Mouse (Mus musculus): ENCODE measurements around the gene Cdh13. TPM values are rescaled to one million over a fixed set of nuclear protein-coding genes. Genes with fewer than 3 reads are reported as not detected.

The Cdh13 gene
- polyA plus RNA-seq, 1 experiment: 9.4 TPM

DNA sequence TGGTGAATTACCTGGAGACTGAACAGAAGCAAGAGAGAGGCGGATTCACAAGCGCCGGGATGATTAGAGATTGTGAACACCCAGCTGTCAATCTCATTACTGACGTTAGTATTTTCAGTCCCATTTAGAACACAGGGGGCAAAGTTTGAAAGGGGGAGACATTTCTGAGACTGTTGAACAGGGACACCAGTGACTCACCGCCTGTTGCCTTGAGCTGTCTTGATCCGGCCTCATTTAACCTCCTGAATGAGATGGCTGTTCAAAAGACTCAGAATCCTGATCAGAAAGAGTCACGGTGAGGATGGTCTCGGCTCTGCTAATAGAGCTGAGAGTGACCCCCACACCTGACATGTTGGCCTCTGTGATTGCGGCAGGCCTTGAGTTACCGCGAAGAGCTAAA, 754.0 kb downstream of the Cdh13 start:
- Histone ChIP-seq H3K36me3 (ENCODE audit: control insufficient read depth, insufficient read depth) (no peaks in the 10 kb centered on the region), H3K4me3 (ENCODE audit: insufficient read depth, poor library complexity, severe bottlenecking) (no peak overlapping the region), H3K79me2 (ENCODE audit: control insufficient read depth, insufficient read depth) (no peaks in the 10 kb centered on the region), H3K27me3 (ENCODE audit: control insufficient read depth, insufficient read depth, insufficient read length) (no peaks in the 10 kb centered on the region), H3ac (ENCODE audit: control insufficient read depth, insufficient read length, low read depth) (no peak overlapping the region), H3K79me3 (ENCODE audit: low read depth) (no peaks in the 10 kb centered on the region)
- no peak for TF ChIP-seq FOSL1 (IDR thresholded peaks at IDR 0.05; ENCODE audit: insufficient read depth, low read length, poor library complexity, severe bottlenecking)
- TF ChIP-seq USF1 (IDR thresholded peaks at IDR 0.05; ENCODE audit: low read depth): no peak
- no peak for TF ChIP-seq MAX (IDR thresholded peaks at IDR 0.05)
- TF ChIP-seq MYOG (IDR thresholded peaks at IDR 0.05; ENCODE audit: control insufficient read depth, extremely low read depth, insufficient read length): no peak

GRCm38 (mm10) chr8:119039358-119039757, 755.8 kb downstream of the Cdh13 start:
- Histone ChIP-seq H3K36me3 (ENCODE audit: control insufficient read depth, insufficient read depth) (no peaks in the 10 kb centered on the region), H3ac (ENCODE audit: control insufficient read depth, insufficient read length, low read depth) (no peak overlapping the region), H3K79me3 (ENCODE audit: low read depth) (no peaks in the 10 kb centered on the region), H3K4me3 (ENCODE audit: insufficient read depth, poor library complexity, severe bottlenecking) (no peak overlapping the region), H3K27me3 (ENCODE audit: control insufficient read depth, insufficient read depth, insufficient read length) (no peaks in the 10 kb centered on the region), H3K79me2 (ENCODE audit: control insufficient read depth, insufficient read depth) (no peaks in the 10 kb centered on the region)
- TF ChIP-seq CEBPB (IDR thresholded peaks at IDR 0.05; ENCODE audit: low read depth) (no peak), MYOG (IDR thresholded peaks at IDR 0.05; ENCODE audit: control insufficient read depth, extremely low read depth, insufficient read length) (no peak)

DNA sequence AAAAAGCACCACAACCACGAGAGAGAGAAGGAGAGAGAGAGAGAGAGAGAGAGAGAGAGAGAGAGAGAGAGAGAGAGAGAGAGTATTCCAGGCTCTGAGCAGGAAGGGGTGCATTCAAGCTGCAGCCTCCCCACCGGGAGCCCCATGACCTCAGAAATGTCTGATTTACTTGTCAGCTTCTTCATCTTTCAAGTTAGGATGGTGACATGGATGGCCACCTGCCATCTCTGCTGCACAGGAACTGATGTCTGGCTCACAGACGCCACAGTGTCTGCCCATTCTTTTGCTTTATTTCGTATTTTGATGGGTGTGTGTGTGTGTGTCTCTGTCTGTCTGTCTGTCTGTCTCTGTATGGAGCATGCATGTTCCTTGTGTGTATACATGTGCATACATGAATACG, 774.3 kb downstream of the Cdh13 start:
- Histone ChIP-seq H3K27me3 (ENCODE audit: control insufficient read depth, insufficient read depth, insufficient read length) (no peaks in the 10 kb centered on the region), H3K79me2 (ENCODE audit: control insufficient read depth, insufficient read depth) (no peaks in the 10 kb centered on the region), H3K4me3 (ENCODE audit: insufficient read depth, poor library complexity, severe bottlenecking) (no peak overlapping the region), H3ac (ENCODE audit: control insufficient read depth, insufficient read length, low read depth) (no peak overlapping the region), H3K36me3 (ENCODE audit: control insufficient read depth, insufficient read depth) (no peaks in the 10 kb centered on the region), H3K79me3 (ENCODE audit: low read depth) (no peaks in the 10 kb centered on the region)
- TF ChIP-seq MAX (IDR thresholded peaks at IDR 0.05) (no peak), USF1 (IDR thresholded peaks at IDR 0.05; ENCODE audit: low read depth) (no peak), MYOD1 (IDR thresholded peaks at IDR 0.05; ENCODE audit: control insufficient read depth, insufficient read length, low read depth) (no peak), MYOG (IDR thresholded peaks at IDR 0.05; ENCODE audit: control insufficient read depth, extremely low read depth, insufficient read length) (no peak), CEBPB (IDR thresholded peaks at IDR 0.05; ENCODE audit: low read depth) (no peak), FOSL1 (IDR thresholded peaks at IDR 0.05; ENCODE audit: insufficient read depth, low read length, poor library complexity, severe bottlenecking) (no peak), CTCF (IDR thresholded peaks at IDR 0.05; ENCODE audit: control insufficient read depth, insufficient read depth, insufficient read length) (no peak)

DNA sequence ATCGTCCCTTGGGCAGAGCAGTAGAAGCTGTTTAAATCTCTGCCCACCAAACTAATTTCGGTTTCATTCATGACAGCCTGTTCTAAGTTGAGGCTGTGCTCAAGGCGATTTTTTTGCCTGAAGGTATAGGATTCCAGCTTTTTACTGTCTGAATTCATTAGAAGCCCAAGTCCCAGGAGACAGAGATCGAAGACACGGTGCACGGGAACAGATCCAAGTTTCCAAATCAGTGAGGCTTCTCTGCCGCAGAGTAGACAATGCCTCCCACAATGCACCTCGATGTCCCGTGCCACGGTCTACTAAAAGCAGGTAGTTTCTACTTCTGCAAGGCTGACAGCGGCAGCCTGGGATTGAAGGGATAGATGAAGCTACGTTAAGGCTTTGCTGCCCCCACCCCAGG, 778.1 kb downstream of the Cdh13 start:
- no peak for TF ChIP-seq CTCF (IDR thresholded peaks at IDR 0.05; ENCODE audit: control insufficient read depth, insufficient read depth, insufficient read length)
- no peak for TF ChIP-seq MYOD1 (IDR thresholded peaks at IDR 0.05; ENCODE audit: control insufficient read depth, insufficient read length, low read depth)
- no peak for TF ChIP-seq FOSL1 (IDR thresholded peaks at IDR 0.05; ENCODE audit: insufficient read depth, low read length, poor library complexity, severe bottlenecking)
- TF ChIP-seq MAX (IDR thresholded peaks at IDR 0.05): no peak
- TF ChIP-seq CEBPB (IDR thresholded peaks at IDR 0.05; ENCODE audit: low read depth): no peak
- no peak for TF ChIP-seq MYOG (IDR thresholded peaks at IDR 0.05; ENCODE audit: control insufficient read depth, extremely low read depth, insufficient read length)
- H3K79me2 ChIP-seq (ENCODE audit: control insufficient read depth, insufficient read depth): no peaks in the 10 kb centered on the region

DNA sequence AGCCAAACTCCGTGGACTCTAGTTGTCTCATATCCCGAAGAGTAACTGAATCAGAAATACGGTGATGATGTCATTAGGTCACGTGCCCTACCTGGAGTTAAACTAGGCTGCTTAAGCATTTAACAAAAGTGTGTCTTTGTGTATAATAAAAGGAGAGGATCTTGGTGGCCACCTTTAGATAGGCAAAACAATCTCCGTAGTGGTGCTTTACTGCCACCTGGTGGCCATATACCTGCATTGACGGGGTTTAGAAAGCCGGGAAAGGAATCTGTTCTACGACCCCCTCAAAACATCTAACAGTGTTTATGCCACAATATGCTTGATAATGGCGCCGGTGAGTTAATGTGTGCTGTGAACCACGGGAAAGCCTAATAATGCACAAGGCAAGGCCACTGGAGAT, 781.0 kb downstream of the Cdh13 start:
- no peak overlapping the region for H3ac ChIP-seq (ENCODE audit: control insufficient read depth, insufficient read length, low read depth)
- TF ChIP-seq MYOD1 (IDR thresholded peaks at IDR 0.05; ENCODE audit: control insufficient read depth, insufficient read length, low read depth): no peak
- peak; percentile 27 for TF ChIP-seq USF1 (IDR thresholded peaks at IDR 0.05; ENCODE audit: low read depth)

More for the DNA sequence above, 778.1 kb downstream of the Cdh13 start:
- no peaks in the 10 kb centered on the region for H3K36me3 ChIP-seq (ENCODE audit: control insufficient read depth, insufficient read depth)
- H3ac ChIP-seq (ENCODE audit: control insufficient read depth, insufficient read length, low read depth): no peak overlapping the region
- H3K79me3 ChIP-seq (ENCODE audit: low read depth): no peaks in the 10 kb centered on the region
- no peak overlapping the region for H3K4me3 ChIP-seq (ENCODE audit: insufficient read depth, poor library complexity, severe bottlenecking)
- no peaks in the 10 kb centered on the region for H3K27me3 ChIP-seq (ENCODE audit: control insufficient read depth, insufficient read depth, insufficient read length)

GRCm38 (mm10) chr8:119072291-119072690, 788.8 kb downstream of the Cdh13 start:
- H3K36me3 ChIP-seq (ENCODE audit: control insufficient read depth, insufficient read depth): no peaks in the 10 kb centered on the region
- H3K79me3 ChIP-seq (ENCODE audit: low read depth): no peaks in the 10 kb centered on the region
- H3ac ChIP-seq (ENCODE audit: control insufficient read depth, insufficient read length, low read depth): no peak overlapping the region
- H3K4me3 ChIP-seq (ENCODE audit: insufficient read depth, poor library complexity, severe bottlenecking): no peak overlapping the region
- TF ChIP-seq FOSL1 (IDR thresholded peaks at IDR 0.05; ENCODE audit: insufficient read depth, low read length, poor library complexity, severe bottlenecking): no peak
- TF ChIP-seq CTCF (IDR thresholded peaks at IDR 0.05; ENCODE audit: control insufficient read depth, insufficient read depth, insufficient read length): no peak
- TF ChIP-seq MYOG (IDR thresholded peaks at IDR 0.05; ENCODE audit: control insufficient read depth, extremely low read depth, insufficient read length): no peak
- no peak for TF ChIP-seq USF1 (IDR thresholded peaks at IDR 0.05; ENCODE audit: low read depth)
- no peak for TF ChIP-seq MAX (IDR thresholded peaks at IDR 0.05)
- TF ChIP-seq MYOD1 (IDR thresholded peaks at IDR 0.05; ENCODE audit: control insufficient read depth, insufficient read length, low read depth): no peak
- no peak for TF ChIP-seq CEBPB (IDR thresholded peaks at IDR 0.05; ENCODE audit: low read depth)
- H3K79me2 ChIP-seq (ENCODE audit: control insufficient read depth, insufficient read depth): no peaks in the 10 kb centered on the region
- no peaks in the 10 kb centered on the region for H3K27me3 ChIP-seq (ENCODE audit: control insufficient read depth, insufficient read depth, insufficient read length)

More for the DNA sequence above, 781.0 kb downstream of the Cdh13 start:
- Histone ChIP-seq H3K4me3 (ENCODE audit: insufficient read depth, poor library complexity, severe bottlenecking) (no peak overlapping the region), H3K36me3 (ENCODE audit: control insufficient read depth, insufficient read depth) (no peaks in the 10 kb centered on the region), H3K79me3 (ENCODE audit: low read depth) (no peaks in the 10 kb centered on the region), H3K27me3 (ENCODE audit: control insufficient read depth, insufficient read depth, insufficient read length) (no peaks in the 10 kb centered on the region), H3K79me2 (ENCODE audit: control insufficient read depth, insufficient read depth) (no peaks in the 10 kb centered on the region)
